Mouse (Mus musculus) ES-E14 (cell line): ENCODE measurements around the gene Mef2b.

ENCODE experiments used
- CHD2 ChIP-seq: IDR thresholded peaks from 2 replicates; pipeline ENCODE4 v1.6.1; 2014; ENCODE audit warnings: mild to moderate bottlenecking, low read depth, low read length, inconsistent platforms
- HCFC1 ChIP-seq: IDR thresholded peaks from 2 replicates; pipeline ENCODE4 v1.6.1; 2012; ENCODE audit warnings: low read length, inconsistent platforms, borderline replicate concordance; ENCODE audit not compliant: insufficient read depth
- ZNF384 ChIP-seq: IDR thresholded peaks from 2 replicates; pipeline ENCODE4 v1.6.1; 2012; ENCODE audit warnings: low read depth, low read length, inconsistent platforms

DNA sequence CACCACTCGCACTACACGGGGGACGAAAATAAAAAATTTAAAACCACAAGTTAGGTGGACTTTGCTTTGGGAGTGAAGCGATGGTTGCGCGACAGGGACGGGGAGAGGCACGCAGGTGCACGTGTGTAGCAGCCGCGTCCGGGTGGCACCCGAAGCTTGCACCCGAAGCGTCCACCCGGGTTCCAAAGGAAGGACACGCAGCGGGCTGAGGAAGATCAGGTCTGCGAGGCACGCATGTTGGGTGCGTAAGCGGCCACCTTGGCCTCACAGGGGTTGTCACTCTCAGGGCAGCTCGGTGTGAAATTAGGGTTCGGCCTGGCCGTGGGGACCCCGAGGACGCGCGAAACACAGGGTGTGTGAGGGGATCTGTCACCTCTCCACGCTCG, 72.2 kb downstream of the Mef2b start:
- no peak for TF ChIP-seq CHD2
- TF ChIP-seq ZNF384: no peak
- TF ChIP-seq HCFC1: no peak
